Mouse (Mus musculus) B cell, adult 2 months (primary cell): ENCODE measurements around the gene Nfe2l2.
"Not testable (repeated sequence)": the region's sequence is repeated elsewhere in the genome, so short reads cannot be mapped to it uniquely, and the experiment has no call there.

Experiments used
- DNase-seq, 2 experiments: peaks; one replicate each; pipeline ENCODE4 v3.0.0; 2022

The Nfe2l2 gene

GRCm38 (mm10) chr2:75707420-75707819, 3.0 kb upstream of the Nfe2l2 start:
- DNase-seq, result no peak

GRCm38 (mm10) chr2:75706435-75706834, 2.0 kb upstream of the Nfe2l2 start:
- no peak for DNase-seq

GRCm38 (mm10) chr2:75705162-75705752, 816 bp upstream of the Nfe2l2 start:
- DNase-seq, result no peak

- DNase-seq, result peak; percentile 94 to 95
Measured at GRCm38 (mm10) chr2:75703375-75704181, 863 bp downstream of the Nfe2l2 start.

DNA sequence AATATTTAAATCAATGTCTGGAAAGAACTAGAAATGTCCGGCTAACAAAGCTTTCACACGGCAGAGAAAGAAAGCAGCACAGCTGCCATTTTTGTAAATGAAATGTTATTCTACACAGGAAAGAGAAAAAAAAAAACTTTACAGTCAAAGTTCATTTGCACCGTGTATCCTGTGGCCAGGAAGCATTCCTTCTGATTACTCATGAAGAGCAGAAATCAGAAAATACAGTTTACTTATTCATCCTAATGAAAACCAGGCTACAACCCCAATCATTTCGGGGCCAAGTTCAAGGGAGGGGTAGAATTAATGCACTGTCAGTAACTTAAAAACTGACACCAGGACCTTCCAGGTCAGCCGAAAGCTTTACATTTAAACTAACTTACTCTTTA, 1.9 kb downstream of the Nfe2l2 start:
- DNase-seq, result no peak

DNA sequence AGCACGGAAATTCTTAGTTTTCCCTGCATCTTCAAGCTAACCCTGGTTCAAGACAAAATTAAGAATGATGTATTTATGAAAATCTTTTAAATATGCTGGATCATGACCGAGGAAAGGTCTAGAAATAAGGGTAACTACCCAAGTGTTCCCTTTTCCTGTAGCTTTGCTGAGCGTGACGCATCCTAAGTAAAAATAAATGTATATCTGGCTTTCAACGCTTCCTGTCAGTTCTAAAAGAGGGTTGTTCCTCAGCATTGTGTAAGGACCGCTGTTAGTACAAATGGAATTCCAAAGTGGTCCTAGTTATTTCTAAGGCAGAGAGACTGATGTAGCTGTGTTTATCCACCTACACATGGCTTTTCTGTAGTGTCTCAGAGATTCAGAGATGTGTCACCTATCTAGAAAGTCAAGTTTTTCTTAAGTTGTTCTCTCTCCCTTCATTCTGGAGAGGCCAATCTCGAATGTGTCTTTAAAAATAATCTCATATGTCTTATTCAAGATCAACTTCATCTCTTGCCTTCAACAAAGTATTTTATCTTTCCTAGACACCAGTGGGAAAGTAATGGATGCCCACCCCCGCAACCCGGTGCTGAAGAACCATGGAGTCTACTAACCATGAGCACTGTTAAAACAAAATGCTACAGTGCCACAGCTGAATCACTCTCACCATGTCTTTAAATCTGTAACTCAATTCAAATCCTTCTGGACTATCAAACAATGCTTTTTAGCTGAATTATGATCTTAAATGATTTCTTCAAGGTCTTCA, 2.4 kb downstream of the Nfe2l2 start:
- DNase-seq, result no peak

DNA sequence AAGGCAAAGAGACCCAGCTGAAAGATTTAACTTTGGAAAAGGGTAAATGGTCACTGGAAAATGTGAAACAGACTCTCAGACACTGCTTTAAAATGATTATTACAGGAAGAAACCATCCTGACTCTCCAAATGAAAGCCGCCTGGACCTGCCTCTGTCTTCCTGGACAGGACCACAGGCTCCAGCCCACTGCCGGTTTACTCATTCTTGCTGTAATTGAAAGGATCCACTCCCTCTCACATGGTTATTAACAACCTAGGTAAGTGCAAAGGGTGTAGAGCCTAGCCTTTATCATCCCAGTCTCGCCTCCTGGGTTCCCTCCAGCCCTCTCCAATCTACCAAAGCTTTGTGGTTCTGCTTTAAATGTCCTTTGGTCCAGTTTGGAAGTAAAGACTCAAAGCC, 3.2 kb downstream of the Nfe2l2 start:
- DNase-seq, result no peak

DNA sequence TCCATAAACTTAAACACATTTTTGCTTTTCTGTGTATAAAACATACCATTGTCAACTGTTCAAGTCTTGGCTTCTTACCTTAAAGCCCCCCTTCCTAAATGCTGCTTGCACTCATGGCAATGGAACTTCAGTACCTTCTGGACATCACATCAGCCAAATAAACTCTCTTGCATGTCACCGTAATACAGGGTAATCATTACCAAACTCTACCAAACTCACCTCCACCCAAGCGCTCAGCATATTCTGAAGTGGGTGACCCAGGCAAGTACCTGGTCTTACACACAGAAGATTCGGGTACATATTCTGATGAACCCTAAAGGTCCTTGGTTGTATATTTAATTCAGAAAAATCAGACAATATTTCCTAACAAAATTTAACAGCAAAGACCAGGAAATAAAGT, 3.9 kb downstream of the Nfe2l2 start:
- no peak for DNase-seq

- no peak for DNase-seq
Measured at GRCm38 (mm10) chr2:75698874-75699273, 5.6 kb downstream of the Nfe2l2 start.

DNA sequence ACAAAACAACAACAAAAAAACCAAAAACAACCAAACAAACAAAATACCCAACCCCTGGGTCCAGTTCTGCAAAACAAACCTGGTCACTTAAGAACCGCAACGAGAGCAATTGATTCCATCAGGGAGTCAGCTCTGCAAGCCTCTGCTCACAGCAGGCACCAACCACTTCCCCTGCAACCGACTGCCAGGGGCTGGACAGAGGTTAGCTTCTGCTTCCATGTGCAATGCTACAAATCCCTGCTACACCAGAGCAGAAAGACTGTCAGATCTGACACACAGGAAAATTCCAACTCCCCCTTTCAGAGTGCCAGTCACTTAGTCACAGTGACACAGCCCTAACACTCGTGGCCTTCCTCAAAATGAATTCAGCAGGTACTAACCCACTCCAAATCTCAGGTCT, 6.4 kb downstream of the Nfe2l2 start:
- no peak for DNase-seq

- DNase-seq, result no peak
Measured at GRCm38 (mm10) chr2:75697222-75697621, 7.2 kb downstream of the Nfe2l2 start.

DNA sequence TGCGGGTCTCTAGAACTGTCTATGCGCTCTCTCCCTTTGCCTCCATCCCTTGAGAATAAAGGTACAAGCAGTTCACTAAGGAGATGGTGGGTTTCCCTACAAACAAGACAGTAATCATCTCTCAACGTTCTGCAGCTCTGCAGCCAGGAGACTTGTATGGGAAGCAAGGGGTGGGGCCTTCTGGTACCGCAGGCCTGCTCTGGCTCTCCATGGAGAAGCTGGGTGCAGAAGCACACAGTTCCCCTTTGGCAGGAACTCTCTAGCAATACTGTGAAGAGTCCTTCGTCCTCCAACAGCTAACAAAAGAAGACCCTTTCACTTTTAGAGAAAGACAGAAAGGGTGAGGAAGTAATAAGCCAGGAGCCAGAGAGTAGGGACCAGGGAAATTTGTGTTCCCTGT, 8.1 kb downstream of the Nfe2l2 start:
- no peak for DNase-seq

DNA sequence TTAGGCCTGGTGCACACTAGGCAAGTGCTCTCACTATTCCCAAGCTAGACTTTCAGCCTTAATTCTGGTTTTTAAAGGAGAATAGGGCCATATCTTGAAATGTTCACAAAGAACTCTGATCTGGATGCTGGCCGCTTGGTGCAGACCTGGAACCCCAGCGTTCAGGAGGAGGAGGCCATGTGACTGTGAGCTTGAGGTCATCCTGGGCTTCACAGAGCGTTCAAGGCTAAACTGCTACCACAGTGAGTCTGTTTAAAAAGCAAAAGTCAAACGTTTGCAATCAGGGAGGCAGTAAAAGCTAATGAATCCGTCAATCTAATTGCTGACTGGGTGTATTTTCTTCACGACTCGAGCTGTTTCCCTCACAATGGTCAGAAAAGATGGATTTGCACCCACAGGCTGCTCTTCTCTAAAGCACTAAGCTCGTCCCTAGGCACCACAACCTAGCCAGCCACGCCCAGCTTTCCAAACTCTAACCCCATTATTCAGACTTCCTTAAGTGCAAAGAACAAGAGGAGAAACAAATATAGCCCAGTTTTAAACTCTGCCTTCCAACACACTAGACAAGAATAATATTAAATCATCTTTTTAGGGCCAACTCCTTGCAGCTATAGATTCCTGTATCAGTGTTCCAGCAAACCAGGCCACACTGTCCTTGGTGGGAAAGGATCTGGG, 8.6 kb downstream of the Nfe2l2 start:
- DNase-seq, result no peak

GRCm38 (mm10) chr2:75694926-75695325, 9.5 kb downstream of the Nfe2l2 start:
- DNase-seq, result not testable (repeated sequence)

DNA sequence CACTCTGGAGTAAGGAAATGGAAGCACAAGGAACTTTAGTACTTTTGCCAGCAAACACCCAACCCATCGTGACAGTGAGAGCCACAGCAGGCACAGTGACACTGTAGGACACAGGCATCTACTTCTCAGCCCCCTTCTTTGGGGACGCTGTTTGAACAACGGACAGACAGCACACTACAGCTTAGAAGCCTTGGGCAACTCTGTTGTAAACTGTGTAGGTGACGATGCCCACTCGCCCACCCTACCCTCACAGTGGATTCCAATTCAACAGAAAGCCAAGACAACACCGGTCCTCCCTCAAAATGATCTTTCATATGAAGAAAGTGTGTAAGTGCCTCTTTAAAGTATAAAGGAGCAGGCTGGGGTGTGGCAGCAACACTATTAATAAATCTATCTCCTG, 12.1 kb downstream of the Nfe2l2 start:
- no peak for DNase-seq

DNA sequence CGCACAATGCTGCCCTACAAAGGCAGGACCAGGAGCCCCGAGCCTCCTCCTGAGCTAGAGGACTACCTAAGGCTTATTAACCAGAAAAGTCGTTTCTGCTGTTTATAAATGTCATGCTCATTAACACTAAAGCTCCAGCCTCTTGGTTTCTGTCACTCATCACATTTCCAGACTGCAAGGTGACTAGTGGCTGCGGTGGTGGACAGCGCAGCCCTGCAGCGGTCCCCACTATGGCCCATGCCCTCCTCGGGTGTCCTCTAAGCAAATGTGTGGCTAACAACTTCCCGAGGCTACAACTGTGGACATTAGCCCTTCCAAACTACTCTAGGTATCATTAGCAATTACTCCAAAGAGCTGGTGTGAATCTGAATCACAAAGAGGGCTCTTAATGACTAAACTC, 13.1 kb downstream of the Nfe2l2 start:
- DNase-seq, result no peak

- no peak for DNase-seq
Measured at GRCm38 (mm10) chr2:75690656-75691055, 13.8 kb downstream of the Nfe2l2 start.

DNA sequence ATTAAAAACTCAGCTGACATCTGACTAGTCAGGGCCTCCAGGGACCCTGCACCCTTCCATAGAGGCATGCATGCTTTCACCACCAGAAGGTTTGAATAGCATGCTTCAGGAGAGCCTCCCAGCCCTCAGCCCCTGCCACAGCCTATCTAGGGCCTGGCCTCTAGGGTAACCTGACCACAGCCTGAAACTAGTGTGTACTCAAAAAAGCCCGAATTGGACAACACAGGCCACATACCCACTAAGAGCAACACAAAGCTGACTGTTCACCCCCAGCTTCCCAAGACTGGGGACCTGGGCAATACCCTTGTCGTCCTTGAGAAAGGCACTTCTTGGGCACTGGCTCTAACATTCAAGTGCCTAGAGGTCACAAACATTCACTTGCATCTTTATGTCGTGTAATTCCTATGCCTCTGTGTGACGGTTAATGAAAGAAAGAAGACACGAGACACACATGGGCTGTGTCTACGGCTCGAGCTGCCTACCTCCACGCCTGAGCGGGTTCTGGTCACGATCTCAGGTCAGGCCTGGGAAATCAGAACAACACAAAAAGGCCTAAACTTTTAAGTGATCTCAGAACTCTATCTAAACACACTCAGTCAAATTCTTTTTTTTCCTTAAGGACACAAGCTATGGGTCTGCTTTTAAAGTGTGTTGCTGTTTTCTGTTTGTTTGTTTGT, 14.8 kb downstream of the Nfe2l2 start:
- DNase-seq, result peak; percentile 54 to 61

- DNase-seq, result no peak
Measured at GRCm38 (mm10) chr2:75688901-75689300, 15.5 kb downstream of the Nfe2l2 start.

DNA sequence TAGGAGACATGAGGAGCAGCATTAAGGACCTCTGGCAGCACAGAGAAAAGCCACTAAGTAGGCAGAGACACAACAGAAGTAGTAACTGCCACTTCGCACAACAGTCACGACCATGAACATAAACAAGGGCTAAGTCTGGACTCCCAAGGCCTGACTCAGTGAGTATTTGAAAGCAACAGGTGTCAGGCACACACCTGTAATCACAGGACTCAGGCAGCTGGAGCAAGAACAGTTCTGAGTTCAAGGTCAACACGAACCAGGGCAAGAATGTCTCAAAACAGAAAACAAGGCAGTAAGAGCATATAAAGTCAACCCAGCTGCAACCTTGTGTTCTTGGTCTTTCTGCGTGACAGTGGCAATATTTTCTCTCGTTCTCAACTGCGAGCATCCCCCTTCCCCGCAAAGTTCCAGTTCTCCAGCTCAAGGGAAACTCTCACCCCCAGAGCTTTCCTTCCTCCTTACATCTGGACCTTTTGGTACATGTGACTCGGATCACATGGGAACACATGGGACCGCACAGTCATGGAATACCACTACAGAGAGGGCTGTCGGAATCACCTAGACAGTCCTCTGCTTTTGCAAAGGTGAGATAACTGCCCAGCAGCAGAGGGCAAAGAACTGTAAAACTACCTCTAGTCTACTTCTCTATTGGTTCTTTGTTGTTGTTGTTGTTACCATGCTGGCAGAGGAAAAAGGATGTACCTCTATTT, 17.2 kb downstream of the Nfe2l2 start:
- DNase-seq, result no peak

GRCm38 (mm10) chr2:75685458-75685861, 19.0 kb downstream of the Nfe2l2 start:
- DNase-seq, result peak in 1 of 2 experiments; percentile 31

DNA sequence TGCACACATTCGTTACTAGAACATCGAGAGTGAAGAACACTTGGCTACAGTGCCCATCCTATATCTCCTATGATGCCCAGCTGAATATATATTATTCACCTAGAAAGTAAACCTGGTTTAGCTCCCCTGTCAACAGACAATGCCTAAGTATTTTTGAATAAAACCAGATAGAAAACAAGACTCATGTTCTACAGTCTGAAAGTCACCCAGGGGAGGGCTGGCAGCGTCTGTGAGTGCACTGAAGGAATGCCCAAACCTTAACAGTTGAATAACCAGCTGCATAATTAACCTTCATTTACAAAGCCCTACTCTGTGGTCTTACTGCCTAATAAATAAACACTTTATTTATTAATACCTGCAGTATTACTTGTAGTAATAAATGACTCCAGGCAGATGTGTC, 19.9 kb downstream of the Nfe2l2 start:
- no peak for DNase-seq
